Mouse (Mus musculus) heart, adult 2 months (tissue): ENCODE data around the gene Cntn2. TPM values are rescaled to one million over a fixed set of nuclear protein-coding genes. Genes with fewer than 3 reads are reported as not detected.

Experiments used
- DNase-seq, 2 experiments: peaks; one replicate each; pipeline ENCODE4 v3.0.0; 2021
- H3K27ac ChIP-seq: fragments of 200-600 bp; 2 replicates; pipeline ENCODE4 v1.8.1; 2022
- H3K27me3 ChIP-seq: fragments of 200-500 bp; 2 replicates; pipeline ENCODE4 v1.6.1; 2012; ENCODE audit warnings: mild to moderate bottlenecking, low read length, inconsistent platforms, mixed read lengths; ENCODE audit not compliant: control insufficient read depth, insufficient read depth
- H3K36me3 ChIP-seq: fragments of 200-500 bp; 2 replicates; pipeline ENCODE4 v1.6.1; 2012; ENCODE audit warnings: low read length, inconsistent platforms; ENCODE audit not compliant: control insufficient read depth, insufficient read depth
- H3K4me1 ChIP-seq: fragments of 200-500 bp; 2 replicates; pipeline ENCODE4 v1.6.1; 2011; ENCODE audit warnings: low read length; ENCODE audit not compliant: control insufficient read depth, insufficient read depth
- H3K4me3 ChIP-seq: fragments of 200-600 bp; 2 replicates; pipeline ENCODE4 v1.8.1; 2022
- H3K79me2 ChIP-seq: fragments of 200-500 bp; replicated peaks from 2 replicates; pipeline ENCODE4 v1.6.1; 2012; ENCODE audit warnings: mild to moderate bottlenecking, inconsistent platforms, low read length, moderate library complexity, mixed read lengths; ENCODE audit not compliant: control insufficient read depth, insufficient read depth
- H3K9ac ChIP-seq: fragments of 200-500 bp; 2 replicates; pipeline ENCODE4 v1.6.1; 2012; ENCODE audit warnings: low read depth, mild to moderate bottlenecking, control low read depth, inconsistent platforms, low read length, mixed read lengths
- CTCF ChIP-seq: fragments of 200-600 bp; IDR thresholded peaks from 2 replicates; pipeline ENCODE4 v1.8.1; 2022; ENCODE audit warnings: antibody characterized with exemption, mild to moderate bottlenecking, moderate library complexity
- EP300 ChIP-seq: fragments of 200-500 bp; IDR thresholded peaks from 2 replicates; pipeline ENCODE4 v1.6.1; 2011; ENCODE audit warnings: low read depth, low read length, control low read depth; ENCODE audit not compliant: insufficient read depth
- POLR2A ChIP-seq: fragments of 200-500 bp; IDR thresholded peaks from 2 replicates; pipeline ENCODE4 v1.6.1; 2011; ENCODE audit warnings: mild to moderate bottlenecking, low read depth, low read length, control low read depth; ENCODE audit not compliant: insufficient read depth
- WGBS: fragments of 180-500 bp; shearing (Covaris S2); methylation state at CpG from one replicate; pipeline ENCODE4 v1.1.7; 2018; 5-methylcytosine and 5-hydroxymethylcytosine counted together
- intact Hi-C: fragments of 180-260 bp; cut with DNase I; formaldehyde crosslinking; loops from one replicate; pipeline ENCODE4 v1.15.1; 2025
- polyA plus RNA-seq: library from polyadenylated mRNA; depleted of rRNA; stranded (reverse); fragments of >200 nt; gene quantifications from 2 replicates; pipeline ENCODE4 v1.2.3, GENCODE M21; 2012
- total RNA-seq, 2 experiments: library from RNA; stranded (reverse); gene quantifications; 2 replicates each; pipeline ENCODE4 v1.2.3; 2021

The Cntn2 gene
- total and polyA plus RNA-seq, 3 experiments: 3.5 to 4.4 (median 3.8) TPM

DNA sequence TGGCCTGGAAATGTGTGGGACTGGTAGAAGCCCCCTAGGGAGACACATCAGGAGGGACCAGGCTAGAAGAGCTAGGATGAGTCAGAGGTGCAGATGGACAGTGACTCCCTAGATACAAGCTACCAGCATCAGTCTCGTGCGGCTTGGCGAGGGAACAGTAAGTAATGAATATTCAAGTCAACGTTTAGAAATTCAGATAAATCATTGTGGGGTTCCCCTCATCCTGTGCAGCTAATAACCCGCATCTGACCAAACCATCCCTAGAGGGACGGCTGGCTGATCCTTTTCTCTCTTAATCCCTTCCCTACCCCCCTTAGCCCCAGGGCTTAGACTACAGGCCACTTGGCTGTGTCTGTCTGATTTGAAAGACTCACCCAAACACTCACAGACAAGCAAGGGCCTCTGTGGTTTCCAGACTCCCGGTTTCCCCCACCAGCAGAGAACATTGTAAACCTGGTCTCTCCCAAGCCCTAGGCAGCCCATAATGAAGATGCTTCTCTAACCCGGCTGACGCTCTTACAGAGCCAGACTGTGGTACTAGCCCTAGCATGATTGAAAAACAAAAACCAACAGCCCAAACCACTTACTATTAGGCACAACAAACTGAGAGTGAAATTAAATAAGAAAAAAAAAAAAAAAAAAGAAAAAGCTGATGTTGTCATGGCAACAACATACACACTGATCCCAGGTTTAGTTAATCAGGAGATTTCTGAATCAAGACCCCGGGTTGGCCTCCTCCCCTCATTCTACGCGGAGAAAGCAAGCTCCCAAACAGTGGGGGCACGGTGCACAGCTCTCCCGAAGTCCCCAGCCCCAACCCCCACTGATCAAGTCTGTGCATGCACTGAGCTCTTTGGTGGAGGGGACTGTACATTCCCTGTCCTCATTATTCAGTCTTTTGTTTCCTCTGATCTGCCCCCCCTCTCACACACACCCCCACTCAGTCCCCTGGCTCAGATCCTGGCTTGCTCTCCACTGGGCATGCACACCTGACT, 39.1 kb upstream of the Cntn2 start:
- Histone ChIP-seq H3K4me3 (no peak overlapping the region), H3K79me2 (no peaks in the 10 kb centered on the region), H3K4me1 (no peaks in the 10 kb centered on the region), H3K27me3 (no peaks in the 10 kb centered on the region), H3K9ac (no peak overlapping the region), H3K36me3 (no peaks in the 10 kb centered on the region), H3K27ac (no peak overlapping the region)
- intact Hi-C loops: no loop called here
- no peak for TF ChIP-seq POLR2A
- TF ChIP-seq CTCF: no peak
- no peak for TF ChIP-seq EP300
- DNase-seq: no peak
- WGBS: 75% methylated on average over 14 of the region's 14 CpGs

GRCm38 (mm10) chr1:132580063-132580462, 37.0 kb upstream of the Cntn2 start:
- no peaks in the 10 kb centered on the region for H3K4me1 ChIP-seq
- intact Hi-C loops: no loop called here
- no peaks in the 10 kb centered on the region for H3K36me3 ChIP-seq
- TF ChIP-seq POLR2A: no peak
- no peak for TF ChIP-seq CTCF
- TF ChIP-seq EP300: no peak
- no peaks in the 10 kb centered on the region for H3K79me2 ChIP-seq
- H3K9ac ChIP-seq: no peak overlapping the region
- no peak overlapping the region for H3K4me3 ChIP-seq
- no peak overlapping the region for H3K27ac ChIP-seq
- 90% methylated on average over 7 of the region's 7 CpGs for WGBS
- no peak for DNase-seq
- no peaks in the 10 kb centered on the region for H3K27me3 ChIP-seq

GRCm38 (mm10) chr1:132576845-132577244, 33.8 kb upstream of the Cntn2 start:
- no peak for DNase-seq
- 93% methylated on average over 8 of the region's 8 CpGs for WGBS

GRCm38 (mm10) chr1:132572851-132573250, 29.8 kb upstream of the Cntn2 start:
- H3K36me3 ChIP-seq: no peaks in the 10 kb centered on the region
- no peaks in the 10 kb centered on the region for H3K27me3 ChIP-seq
- DNase-seq: no peak
- H3K27ac ChIP-seq: no peak overlapping the region
- WGBS: 88% methylated on average over 7 of the region's 7 CpGs
- H3K4me1 ChIP-seq: no peaks in the 10 kb centered on the region
- intact Hi-C loops: no loop called here
- no peaks in the 10 kb centered on the region for H3K79me2 ChIP-seq
- no peak overlapping the region for H3K4me3 ChIP-seq
- TF ChIP-seq EP300: no peak
- no peak for TF ChIP-seq POLR2A
- TF ChIP-seq CTCF: no peak
- H3K9ac ChIP-seq: no peak overlapping the region

More at GRCm38 (mm10) chr1:132576845-132577244, 33.8 kb upstream of the Cntn2 start:
- Histone ChIP-seq H3K9ac (no peak overlapping the region), H3K4me3 (no peak overlapping the region), H3K4me1 (no peaks in the 10 kb centered on the region), H3K27ac (no peak overlapping the region), H3K79me2 (no peaks in the 10 kb centered on the region), H3K36me3 (no peaks in the 10 kb centered on the region), H3K27me3 (no peaks in the 10 kb centered on the region)
- intact Hi-C loops: no loop called here
- TF ChIP-seq EP300 (no peak), POLR2A (no peak), CTCF (no peak)

DNA sequence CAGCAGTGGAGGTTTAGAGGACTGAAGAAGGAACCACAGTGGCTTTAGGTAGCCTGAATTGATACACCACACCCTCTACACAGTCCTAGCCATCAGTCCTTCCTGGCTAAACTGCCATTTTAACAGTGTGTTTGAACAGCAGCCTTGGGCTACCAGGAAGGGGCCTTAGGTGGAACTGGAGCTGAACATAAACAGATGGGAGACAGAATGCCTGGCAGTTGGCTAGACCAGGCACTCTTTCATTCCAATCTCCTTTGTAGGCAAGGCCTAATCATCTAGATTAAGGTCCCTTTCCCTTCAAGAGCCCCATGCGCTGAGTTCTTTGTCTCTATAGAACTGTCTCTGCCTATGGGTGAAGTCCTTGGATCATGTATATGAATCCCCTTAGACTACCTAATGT, 28.6 kb upstream of the Cntn2 start:
- Histone ChIP-seq H3K4me1 (no peaks in the 10 kb centered on the region), H3K9ac (no peak overlapping the region), H3K36me3 (no peaks in the 10 kb centered on the region), H3K4me3 (no peak overlapping the region), H3K27ac (no peak overlapping the region), H3K27me3 (no peaks in the 10 kb centered on the region), H3K79me2 (no peaks in the 10 kb centered on the region)
- 100% methylated on average over 1 of the region's 1 CpGs for WGBS
- DNase-seq: no peak
- TF ChIP-seq POLR2A (no peak), EP300 (no peak), CTCF (no peak)
- intact Hi-C loops: no loop called here

DNA sequence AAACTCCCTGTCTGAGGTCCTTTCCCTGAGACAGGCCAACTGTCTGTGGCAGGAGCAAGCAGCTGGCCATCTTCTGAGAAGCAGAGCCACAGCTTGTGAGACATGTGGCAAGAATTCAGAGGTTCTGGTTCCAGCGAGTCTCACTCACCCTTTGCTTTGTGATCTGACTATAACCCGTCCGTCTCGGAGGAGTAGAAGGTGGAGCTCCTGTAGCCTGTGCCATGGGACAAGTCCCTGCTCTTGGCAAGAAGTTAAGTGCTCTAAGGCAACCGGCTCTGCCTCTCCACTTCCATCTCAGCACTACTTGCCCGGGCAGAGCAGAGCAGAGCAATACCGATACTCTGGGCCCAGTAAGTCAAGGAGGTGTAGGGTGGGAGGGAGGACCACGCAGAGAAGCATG, 27.9 kb upstream of the Cntn2 start:
- Histone ChIP-seq H3K9ac (no peak overlapping the region), H3K4me3 (no peak overlapping the region), H3K4me1 (no peaks in the 10 kb centered on the region), H3K36me3 (no peaks in the 10 kb centered on the region), H3K27me3 (no peaks in the 10 kb centered on the region), H3K79me2 (no peaks in the 10 kb centered on the region), H3K27ac (no peak overlapping the region)
- TF ChIP-seq POLR2A (no peak), EP300 (no peak), CTCF (no peak)
- 79% methylated on average over 8 of the region's 8 CpGs for WGBS
- intact Hi-C loops: no loop called here
- DNase-seq: no peak
